Mouse (Mus musculus): ENCODE measurements around the gene Pard3.
A peak's percentile ranks its signal among the peaks of the same experiment; 100 is the strongest.
"Not testable (repeated sequence)": the region's sequence is repeated elsewhere in the genome, so short reads cannot be mapped to it uniquely, and the experiment has no call there.

Gene Pard3

DNA sequence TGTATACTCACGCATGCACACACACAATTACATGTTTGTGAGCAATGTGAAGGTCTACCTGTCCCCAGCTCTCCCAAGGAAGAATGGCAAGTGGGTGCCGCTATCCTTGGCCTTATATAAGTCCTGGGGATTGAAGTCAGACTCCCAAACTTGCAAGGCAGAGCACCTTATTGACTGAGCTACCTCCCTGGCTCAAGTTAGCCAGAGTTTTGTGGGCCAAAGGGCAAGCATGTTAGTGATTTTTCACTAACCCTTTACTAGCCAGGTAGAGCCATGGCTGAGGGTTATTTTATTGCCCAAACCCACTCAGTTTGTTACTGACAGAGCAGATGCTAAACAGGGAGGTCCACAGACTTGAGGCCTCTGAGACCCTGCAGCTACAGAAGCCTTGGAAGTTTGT lies 73.1 kb downstream of the Pard3 start:
- DNase-seq (ENCODE audit: low read depth, low spot score), result no peak

DNA sequence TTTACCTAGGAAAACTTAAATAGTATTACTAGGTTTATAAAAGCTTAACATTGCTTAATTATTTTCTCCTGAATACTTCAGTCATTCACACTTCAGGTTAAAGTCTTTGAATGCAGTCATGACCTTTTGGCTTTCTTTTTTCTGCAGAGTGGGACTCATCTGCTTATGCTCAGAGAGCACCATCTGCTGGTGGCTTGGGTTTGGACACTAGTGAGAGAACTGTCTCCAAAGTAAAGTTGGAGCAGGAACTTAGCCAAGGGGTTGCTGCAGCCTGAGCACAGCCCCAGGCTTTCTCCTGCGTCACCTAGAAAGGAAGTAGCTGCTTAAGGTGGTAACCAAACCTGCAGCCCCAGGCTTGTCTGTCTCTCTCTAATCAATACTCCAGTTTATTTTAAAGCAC lies 75.5 kb downstream of the Pard3 start:
- peak; percentile 72 for DNase-seq (ENCODE audit: low read depth, low spot score)

DNA sequence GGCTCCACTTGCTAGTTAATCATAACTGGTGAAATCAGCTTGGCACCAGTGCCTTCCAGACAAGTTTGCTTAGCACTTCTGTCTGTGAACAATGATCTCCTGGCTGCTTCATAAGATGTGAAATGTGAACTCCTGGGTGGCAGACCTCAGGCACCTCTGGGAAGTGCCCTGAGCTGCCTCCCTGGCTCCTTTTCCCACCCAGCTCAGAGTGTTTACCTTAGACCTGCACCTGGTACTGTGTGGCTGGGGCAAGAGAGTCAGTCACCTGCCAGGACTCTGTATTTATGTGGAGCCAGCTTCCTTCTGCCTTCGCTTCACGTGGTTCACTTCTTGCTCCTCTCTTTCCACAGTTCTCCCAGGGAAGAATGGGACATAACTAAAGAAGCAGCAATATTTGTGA lies 77.3 kb downstream of the Pard3 start:
- DNase-seq (ENCODE audit: low read depth, low spot score), result no peak

DNA sequence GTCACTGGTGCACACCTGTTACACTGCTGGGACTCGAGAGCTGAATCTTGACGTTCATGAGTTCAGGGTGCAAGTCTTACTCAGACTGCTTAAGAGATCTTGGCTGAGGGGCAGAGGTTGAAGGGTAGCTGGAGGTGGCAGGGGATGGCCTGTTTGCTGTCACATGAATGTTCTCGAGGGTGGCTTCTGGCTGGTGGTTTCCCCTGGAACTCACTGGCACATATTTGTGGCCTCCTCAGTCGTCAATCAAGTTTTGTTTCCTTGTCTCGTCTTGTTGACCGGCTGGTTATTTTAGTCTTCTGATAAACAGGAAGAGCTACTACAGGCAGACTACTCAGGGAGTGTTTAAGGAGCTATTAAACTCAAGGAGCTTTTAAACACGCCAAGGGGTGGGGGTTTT lies 79.9 kb downstream of the Pard3 start:
- DNase-seq (ENCODE audit: low read depth, low spot score), result no peak

DNA sequence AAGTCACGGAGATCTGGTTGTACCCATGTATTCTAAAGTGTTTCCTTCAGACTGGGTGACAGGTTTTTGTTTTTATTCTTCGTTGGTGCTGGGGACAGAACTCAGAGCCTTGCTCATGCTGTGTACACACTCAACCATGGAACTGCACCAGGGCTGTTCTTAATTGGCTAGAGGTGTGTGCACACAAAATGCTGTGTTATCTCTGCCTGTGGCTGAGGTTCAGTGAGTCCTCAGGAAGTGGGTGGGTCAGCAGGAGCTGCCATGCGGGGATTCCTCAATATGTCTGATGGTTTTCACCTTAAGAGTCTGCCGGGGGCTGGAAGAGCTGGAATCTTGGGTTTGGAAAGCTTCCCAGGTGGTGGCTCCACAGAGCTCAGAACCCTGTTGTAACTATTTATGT lies 80.9 kb downstream of the Pard3 start:
- DNase-seq (ENCODE audit: low read depth, low spot score), result no peak

DNA sequence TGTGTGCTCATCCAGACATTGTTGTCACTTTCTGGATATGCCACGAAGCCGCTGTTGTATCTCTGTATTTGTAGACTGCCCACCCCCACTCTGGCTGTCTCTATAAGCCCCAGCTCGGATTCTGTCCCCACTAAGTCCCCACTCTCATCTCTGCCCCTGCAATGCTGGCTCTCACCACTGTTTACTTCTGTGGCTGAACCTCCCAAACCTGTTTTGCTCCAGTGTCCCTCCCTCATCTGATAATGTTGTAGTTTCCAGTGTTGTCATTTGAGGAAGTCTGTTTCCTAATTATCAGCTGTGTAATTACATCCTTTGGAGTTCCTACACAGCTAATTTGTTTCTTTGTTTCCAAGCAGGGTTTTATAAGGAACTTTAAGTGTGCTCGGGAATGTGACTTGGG lies 81.4 kb downstream of the Pard3 start:
- no peak for DNase-seq (ENCODE audit: low read depth, low spot score)

DNA sequence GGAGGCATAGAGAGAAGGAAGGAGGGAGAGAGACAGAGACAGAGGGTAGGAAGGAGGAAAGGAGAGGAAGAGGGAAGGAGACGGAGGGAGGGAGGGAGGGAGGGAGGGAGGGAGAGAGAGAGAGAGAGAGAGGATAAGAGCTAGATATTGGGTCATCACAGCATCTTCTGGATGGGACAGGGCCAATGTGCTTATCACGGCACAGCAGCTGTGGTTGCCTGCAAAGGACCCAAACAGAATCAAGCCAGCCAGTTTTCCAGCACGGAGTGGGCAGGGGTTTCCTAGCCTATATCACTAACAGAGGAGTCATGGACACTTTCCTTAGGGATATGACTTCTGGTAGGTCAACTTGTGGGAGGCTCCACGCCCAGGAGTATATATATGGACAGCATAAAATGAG lies 82.4 kb downstream of the Pard3 start:
- no peak for DNase-seq (ENCODE audit: low read depth, low spot score)

DNA sequence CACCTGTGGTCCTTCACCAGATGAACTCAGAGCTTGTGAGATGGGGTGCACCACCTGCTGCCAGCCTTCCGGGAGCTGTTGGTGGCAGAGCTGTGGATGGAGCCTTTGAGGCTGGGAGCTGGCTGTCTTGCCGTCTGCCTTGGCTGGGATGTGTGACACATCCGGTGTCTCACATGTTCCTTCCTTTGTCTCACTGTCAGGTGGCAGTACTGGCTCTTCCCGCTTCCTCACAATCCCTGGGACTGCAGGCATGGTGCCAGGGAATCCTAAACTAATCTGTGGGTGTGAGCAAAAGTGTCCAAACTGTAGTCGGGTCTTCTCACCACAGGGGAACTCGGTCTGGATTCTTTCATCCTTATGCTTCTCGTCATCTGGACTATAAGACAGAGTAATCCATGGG lies 85.1 kb downstream of the Pard3 start:
- no peak for DNase-seq (ENCODE audit: low read depth, low spot score)

DNA sequence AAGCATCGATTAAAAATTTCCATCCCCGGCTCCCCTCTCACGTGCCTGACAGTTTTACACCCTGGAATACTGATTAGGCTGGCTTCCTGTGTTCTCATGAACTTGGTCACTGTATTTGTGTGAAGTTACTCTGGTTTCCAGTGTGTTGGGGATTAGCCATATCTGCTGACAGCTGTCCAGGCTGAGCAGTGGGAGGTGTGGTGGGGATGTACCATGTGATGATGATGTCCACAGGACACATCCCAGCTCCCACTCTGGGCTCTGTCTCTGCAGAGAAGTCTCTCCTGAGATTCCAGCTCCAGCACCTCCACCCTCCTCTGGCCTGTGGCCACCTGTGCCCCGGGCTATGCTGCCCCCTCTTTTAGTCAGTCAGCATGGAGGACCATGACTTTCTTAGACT lies 87.0 kb downstream of the Pard3 start:
- DNase-seq (ENCODE audit: low read depth, low spot score), result no peak

DNA sequence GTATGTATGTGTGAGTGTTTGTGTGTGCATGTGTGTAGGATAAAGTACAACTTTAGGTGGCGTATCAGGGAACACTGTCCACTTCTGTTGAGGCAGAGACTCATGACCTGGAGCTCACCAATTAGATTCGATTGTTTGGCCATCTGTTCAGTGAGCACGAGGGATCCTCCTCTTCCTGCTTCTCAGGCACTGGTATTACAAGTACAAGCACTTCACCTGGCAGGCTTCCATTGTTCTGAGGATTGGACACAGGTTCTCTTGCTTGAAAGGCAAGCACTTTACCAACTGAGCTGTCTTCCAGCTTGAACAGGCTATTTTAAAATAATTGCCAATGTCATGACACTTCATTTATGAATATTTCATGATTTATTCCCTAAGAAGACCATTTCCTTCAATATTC lies 88.0 kb downstream of the Pard3 start:
- DNase-seq (ENCODE audit: low read depth, low spot score), result no peak

DNA sequence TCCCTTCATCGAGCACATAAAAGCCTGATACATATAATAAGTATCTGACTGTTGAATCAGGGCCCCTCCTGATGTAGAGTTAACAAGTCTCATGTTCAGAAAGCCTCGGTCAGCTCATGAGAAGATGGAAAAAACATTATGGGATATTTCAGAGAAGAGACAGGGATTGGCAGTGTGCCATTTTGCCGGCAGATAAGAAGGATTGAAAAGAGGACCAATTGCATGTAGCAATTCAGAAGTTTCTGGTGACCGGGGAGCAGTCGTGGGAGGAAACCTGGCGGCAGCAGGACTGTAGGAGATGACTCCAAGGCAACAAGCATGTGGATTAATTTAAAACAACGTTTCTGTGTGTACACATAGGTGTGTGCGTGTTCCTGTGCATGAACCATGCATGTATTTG lies 93.4 kb downstream of the Pard3 start:
- DNase-seq (ENCODE audit: low read depth, low spot score), result no peak

DNA sequence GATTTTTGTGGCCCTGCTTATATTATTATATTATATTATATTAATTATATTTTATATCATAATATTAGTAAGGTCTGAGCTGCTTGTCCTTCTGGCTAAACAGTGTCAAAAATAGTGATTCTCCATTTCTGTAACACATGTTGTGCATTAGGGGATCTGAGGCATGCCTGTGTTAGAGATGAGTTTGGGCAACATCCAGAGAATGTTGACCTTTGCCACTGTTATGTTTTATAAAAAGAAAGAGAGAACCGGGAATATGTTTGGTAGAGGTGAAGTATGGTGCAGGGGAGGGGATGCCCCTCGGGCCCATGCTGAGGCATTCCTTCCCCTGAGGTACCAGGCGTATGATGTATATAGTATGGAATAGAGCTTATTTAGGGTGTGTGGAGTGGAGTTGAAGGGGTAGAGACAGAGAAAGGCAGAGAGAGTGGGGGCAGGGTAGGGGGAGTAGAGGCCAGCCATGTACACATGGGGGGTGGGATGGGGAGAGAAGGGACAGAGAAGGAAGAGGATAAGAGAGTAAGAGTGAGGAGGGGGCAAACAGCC lies 95.8 kb downstream of the Pard3 start:
- peak; percentile 42 for DNase-seq (ENCODE audit: low read depth, low spot score)

DNA sequence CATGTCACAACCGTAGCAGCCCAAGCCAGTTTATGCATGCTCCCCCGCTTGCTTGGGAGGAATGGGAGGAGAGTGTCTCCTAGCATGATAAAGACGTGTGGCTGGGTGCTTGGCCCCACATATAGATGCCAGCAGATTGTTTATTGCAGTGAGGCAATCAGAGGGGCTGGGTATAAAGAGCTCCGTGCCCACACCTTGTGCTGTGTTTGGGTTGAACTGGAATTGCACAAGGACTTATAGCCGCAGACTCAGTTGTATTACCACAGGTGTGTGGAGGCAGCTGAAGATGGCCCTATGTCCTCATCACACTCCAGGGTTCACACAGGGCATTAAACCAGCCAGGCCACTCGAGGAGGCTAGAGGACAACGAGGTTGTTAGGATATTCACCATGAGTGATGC lies 98.2 kb downstream of the Pard3 start:
- no peak for DNase-seq (ENCODE audit: low read depth, low spot score)

DNA sequence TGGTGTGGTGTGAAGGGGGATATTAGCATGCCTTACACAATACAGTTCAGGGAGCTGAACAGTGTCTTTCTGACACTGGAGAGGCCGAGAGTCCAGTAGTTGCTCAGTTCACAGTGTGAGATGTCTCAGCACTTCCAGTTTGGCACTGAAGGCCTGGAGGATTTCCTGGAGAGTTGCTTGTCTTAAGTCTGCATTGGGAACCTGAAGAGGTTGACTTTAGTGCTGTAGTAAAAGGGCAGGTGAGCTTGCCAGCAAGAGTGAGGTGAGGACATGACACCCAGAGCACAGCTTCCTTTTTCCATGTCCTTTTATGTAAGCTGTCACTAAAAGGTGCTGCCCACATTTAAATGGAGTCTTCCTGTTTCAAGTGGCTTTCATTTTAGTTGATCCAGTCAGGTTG lies 99.1 kb downstream of the Pard3 start:
- DNase-seq (ENCODE audit: low read depth, low spot score), result no peak

DNA sequence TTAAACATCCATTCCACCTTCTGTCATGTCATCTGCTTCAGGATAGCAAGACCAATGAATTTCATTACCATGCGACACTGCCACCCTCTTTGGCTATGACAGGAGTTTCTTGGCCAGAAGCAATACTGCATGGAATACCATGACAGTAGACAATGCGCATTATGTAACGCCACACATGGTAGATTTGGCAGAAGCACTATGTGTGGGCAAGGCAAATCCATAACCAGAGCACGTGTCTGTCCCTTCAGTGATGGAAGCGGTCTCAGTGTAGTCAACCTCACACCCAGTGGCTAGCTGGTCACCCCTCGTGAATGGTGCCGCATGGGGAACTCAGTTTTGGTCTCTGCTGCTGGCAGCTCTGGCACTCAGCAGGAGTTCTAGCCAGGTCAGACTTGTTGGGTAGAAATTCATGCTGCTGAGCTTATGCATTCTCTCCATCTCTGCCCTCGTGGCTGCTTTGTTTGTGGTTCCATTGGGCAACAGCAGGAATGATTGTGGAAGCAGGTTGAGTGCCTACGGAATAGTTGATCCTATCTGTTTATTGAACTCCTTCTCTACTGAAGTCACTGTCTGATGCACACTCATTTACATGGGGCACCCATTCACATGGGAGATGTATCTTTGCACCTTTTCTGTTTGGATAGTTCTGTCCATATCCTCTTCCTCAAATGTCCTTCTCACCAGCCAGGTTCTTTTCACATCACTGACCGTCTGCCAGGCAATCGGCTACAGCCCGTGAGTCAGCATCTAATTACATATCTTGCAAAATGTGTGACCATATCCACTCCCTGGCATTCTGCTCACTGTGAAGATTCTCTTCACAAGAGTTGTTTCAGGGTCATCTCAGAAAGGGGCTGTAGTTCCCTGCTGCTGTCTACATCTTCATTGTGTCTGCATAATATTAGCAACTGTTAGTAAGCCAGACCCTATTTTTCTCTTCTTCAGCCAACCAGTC lies 100.9 kb downstream of the Pard3 start:
- DNase-seq (ENCODE audit: low read depth, low spot score), result no peak

DNA sequence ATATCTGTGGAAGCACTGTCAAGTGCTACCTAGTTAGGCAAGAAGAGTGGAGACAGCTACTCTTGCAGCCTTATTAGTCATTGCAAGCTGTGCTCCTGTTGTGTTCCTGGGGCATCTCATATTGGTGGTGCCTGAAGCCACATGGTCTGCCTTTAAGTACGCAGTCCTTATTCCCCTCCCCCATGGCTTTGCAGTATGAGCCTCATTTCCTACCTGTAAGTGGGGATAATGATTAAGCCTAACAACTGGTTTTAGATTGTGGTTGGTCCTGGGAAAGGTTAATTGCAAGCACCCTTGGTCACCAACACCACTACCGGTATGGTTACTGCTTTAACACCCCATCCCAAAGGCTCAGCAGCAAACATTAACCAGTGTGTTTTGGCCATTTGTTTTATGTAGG lies 104.8 kb downstream of the Pard3 start:
- no peak for DNase-seq (ENCODE audit: low read depth, low spot score)

DNA sequence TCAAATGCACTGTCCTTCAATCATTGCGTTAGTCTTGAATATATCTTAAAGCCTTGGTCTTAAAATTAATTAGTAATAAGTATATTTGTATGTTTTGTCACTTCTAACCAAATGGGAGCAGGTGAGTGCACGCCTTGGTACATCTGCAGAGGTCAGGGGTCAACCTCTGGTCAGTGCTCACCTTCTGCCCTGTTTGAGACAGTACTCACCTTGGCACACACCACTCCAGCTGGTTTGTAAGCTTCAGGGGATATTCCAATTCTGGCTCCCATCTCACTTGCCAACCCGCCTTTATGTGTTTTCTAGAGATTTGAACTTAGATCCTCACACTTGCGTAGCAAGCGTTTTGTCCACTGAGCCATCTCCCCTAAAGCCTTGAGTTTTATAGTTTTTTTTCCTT lies 105.7 kb downstream of the Pard3 start:
- no peak for DNase-seq (ENCODE audit: low read depth, low spot score)

DNA sequence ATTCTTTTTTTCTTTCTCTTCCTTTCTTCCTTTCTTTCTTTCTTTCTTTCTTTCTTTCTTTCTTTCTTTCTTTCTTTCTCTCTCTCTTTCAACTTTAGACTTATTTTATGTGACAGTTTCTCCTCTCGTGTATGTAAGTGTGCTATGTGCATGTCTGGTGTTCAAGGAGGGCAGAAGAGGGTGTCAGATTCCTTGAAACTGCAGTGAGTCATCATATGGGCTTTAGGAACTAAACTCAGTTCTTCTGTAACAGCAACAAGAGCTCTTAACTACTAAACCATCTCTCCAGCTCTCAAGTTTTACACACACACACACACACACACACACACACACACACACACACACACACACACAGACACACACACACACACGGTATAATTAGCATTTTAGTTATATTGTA lies 106.7 kb downstream of the Pard3 start:
- DNase-seq (ENCODE audit: low read depth, low spot score), result not testable (repeated sequence)

DNA sequence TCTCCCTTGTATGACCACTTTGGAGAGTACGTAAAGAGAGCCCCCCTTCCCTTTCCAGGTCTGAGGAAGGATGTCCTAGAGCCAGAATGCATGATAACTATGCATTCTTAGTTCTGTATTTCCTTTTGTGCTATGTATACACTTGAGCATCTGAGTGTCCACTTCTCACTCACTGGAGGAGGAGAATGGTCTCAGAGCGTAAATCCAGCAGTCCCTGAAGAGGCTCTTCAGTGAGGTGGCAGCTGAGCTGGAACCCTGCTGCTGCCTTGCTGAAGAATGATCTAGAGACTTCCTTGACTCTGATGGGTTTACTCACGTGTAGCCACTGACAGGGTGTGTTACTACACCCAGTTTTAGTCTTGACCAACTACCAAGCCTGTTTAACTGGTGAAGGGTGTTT lies 107.2 kb downstream of the Pard3 start:
- DNase-seq (ENCODE audit: low read depth, low spot score), result no peak

DNA sequence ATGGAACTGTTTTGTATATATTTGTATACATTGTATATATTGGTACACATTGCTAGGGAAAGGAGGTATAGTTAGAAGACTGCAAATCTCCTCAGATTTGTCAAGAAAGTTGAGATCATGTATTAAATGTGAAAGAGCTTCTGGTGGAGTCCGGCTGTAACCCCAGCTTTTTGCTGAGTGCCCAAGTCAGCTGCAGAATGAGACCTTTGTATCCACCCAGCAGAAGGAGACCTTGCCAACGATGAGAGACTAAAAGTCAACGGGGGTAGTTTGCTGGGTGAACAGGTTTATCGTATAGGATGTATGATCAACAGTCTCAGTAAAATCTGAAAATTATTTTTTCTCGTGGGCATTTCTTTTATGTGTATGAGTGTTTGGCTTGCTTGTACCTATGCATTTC lies 109.8 kb downstream of the Pard3 start:
- no peak for DNase-seq (ENCODE audit: low read depth, low spot score)

DNA sequence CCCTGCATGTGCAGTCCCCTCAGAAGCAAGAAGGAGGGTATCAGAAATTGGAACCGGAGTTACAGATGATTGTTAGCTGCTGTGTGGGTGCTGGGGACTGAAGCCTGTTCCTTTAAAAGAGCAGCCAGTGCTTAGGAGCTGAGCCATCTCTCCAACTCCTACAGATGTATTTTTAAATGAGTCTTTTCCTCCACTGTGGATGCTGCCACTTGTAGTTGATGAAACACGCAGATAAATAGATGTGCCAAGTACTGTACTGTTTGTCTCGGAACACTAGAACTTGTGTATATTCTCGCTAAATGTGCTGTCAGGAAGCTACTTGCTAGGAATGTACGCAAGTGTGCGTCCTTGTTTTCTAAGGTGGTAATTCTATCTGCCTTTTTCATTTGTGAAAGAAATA lies 110.7 kb downstream of the Pard3 start:
- DNase-seq (ENCODE audit: low read depth, low spot score), result no peak

DNA sequence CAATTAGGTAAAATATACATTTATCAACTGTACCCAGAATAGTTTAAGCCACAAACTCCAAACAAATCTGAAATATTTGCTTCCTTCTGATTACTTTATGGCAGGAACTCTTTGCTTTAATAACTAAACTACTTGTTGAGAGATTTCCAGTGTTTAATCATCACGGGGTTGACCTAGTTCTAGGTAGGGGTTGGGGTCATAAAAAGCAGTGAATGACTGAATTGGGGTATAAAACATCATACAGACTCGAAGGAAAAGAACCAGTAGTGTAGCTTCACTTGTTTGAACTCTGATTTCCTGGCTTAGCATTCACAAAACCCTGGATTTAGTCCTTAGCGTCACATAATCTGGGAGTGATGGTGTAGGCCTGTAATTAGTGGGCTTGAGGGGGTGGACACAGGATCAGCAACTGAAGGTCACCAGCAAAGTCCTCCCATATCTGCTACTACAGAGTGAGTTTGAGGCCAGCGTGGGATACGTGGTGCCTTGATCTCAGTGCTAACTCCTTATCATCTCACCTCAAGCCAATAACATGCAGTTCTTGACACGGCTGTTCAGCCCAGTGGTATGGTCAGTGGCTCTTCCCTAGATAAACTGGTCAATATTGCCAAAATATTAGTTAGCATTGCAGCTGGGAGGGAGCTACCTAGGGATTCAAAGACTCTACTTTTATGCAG lies 111.6 kb downstream of the Pard3 start:
- no peak for DNase-seq (ENCODE audit: low read depth, low spot score)

DNA sequence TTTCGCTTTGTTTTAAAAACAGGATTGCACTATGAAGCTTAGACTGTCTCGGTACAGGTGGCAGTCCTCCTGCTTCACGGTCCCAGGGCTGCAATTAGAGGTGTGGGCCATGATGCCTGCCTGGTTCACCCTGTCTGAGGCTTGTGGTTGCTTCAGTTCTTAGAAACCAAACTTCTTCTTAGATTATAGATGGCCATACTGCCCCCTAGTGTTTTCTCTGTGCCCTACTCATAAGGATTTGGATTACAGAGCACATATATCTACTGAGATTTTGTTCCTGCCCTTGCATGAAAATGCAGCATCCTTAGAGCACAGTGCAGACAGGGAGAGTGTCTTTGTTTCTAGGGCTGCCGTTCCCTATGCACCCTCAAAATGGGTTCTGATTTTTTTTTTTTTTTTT lies 114.9 kb downstream of the Pard3 start:
- peak; percentile 79 for DNase-seq (ENCODE audit: low read depth, low spot score)
